Mouse (Mus musculus) CD4-positive, CD25-positive, alpha-beta regulatory T cell, adult 9 weeks (primary cell): Measurements from ENCODE around the gene Slc51b. TPM values are rescaled to one million over a fixed set of nuclear protein-coding genes. Genes with fewer than 3 reads are reported as not detected.

Experiments
- polyA plus RNA-seq: library from polyadenylated mRNA; unstranded; fragments of 100-300 nt; shearing (Covaris generic); gene quantifications from one replicate; pipeline ENCODE4 v1.2.1, GENCODE M21; 2017

The Slc51b gene
- not detected for polyA plus RNA-seq

DNA sequence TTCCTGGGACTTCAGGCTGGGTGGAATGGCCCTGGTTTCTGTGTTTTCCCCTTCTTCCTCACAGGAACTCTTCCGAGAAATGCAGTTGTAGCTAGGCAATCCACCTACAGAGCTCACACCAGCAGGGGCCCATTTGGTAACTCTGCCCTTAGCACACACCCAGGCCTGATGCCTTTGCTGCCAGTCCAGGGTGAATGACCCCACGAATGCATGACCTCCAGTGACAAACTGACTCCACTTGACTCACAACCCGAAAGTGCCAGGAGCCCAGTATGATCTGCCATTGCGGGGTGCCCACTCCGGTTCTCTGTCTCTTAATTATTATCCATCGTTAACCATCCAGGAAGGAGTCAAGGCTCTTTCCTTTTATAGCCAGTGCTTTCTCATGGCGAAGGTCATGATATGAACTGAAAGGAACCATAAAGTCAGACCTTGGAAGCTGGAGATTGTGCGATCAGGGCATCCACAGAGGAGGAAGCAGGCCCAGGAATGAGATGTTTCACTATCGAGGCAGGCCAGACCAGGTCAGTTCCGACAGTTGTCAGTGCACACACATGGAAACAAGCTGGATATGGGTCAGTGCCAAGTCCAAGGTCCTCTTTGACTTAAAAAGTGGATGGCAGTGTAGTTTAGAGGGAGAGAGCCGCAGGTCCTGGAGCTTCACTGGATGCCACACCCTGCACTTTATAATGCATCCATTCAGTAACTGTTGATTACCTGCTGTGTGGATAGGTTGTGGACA is at the start of gene Slc51b:
Gene Slc51b, minus strand, starts transcription at position 196 of the 742 bp plus-strand sequence.

DNA sequence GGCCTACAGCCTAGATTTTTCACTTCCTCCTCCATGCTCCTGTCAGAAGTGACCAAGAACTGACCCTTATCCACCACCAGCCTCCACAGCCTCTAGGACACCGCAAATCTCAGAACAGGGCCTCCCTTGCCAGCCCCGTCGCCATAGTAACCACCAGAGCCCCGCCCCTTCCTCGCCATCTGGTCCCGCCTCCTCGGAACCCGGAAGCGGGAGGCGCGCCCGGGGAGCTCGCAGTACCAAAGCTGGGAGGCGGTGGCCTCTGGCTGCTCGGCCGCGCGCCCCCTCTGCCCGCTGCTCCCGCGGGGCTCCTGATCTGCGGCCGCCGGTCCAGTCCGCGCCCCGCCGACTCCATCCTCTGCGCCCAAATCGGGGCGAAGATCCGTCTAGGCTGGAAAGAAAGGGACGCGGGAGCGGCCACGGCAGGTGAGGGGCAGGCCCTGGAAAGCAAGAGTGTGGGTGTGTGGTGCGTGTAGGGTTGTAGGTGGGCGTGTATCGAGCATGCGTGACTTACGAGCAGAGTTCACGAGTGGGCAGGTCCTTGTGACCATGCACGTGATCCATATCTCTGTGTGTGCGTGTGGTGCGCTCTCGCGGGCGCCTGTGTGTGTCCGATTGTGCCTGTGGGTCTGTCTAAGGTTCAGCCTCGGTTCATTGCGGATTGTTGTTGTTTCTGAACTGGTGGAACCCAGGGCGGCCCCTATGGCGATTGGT is 38.1 kb upstream of the Slc51b start, which contains the start of gene Spg21:
Gene Spg21, plus strand, starts transcription at position 216 of the 711 bp plus-strand sequence.

DNA sequence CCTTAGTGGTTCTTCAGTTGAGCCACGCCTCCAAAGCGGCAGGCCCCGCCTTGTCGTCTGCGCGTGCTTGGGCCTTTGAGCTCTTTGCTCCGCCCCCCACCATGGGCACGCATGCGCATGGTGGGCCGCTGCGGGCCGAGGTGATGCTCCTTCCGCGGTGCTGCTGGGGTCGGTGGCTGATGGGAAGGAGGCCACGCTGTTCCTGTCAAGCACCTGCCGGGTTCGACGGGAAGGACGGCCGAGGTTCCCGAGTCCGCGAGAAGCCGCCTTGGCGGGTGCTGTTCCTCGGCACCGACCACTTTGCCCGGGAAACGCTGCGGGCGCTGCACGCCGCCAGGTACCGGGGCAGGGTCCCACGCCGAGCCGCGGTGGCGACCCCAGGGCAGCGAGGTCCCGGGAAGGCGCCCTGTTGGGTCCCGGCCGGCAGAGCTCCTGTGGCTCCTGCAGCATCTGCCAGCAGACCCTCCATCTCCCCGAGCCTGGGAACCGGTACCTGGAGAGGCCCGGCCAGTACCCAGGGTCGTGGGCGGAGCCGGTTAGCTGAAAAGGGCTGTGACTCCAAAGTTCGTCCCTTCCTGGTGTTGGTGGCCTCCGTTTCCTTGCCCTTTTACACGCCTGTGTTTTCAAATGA is 13.0 kb upstream of the Slc51b start, which contains the start of gene Mtfmt:
Gene Mtfmt, plus strand, starts transcription at position 112 of the 631 bp plus-strand sequence.

DNA sequence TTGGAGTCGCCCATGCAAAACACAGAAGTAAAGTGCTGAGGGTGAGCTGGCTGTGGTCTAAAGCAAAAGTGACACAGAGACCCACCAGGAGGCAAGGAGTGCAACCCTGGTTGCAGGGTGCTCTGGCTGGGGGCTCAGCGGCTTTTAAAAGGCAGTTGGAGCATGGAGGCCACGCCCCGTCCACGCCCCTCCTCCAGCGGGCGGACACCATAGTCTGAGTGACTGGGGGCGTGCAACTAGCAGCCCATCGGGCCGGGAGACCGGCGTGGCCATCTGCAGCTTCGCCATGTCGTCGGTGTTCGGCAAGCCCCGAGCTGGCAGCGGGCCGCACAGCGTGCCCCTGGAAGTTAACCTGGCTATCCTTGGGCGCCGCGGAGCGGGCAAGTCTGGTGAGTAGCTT is 24.5 kb downstream of the Slc51b start, which contains the start of gene Rasl12:
Gene Rasl12, plus strand, starts transcription at position 228 of the 400 bp plus-strand sequence.

DNA sequence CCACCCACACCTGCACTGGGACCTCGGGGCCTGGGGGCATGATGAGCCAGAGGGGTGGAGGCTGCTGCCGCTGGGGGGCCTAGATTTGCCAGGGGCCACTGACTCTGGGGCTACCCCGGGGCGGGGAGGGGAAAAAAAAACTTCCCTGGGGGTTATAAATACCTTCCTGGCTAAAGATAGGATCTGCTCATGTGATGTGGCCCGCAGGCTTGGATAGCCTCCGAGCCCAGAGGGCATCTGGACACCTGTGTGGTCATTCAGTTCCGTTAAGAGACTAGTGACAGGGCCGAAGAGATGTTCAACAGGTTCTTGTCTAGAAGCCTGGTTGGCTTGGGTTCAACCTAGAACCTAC is 31.2 kb downstream of the Slc51b start, which contains the start of gene Kbtbd13:
Gene Kbtbd13, minus strand, starts transcription at position 40 of the 352 bp plus-strand sequence.

Other genes with a start within 250 kb of the Slc51b start
- 7.0 TPM for gene Parp16, start 227.6 kb downstream of the Slc51b start, polyA plus RNA-seq
- gene Cilp, start 157.8 kb downstream of the Slc51b start, polyA plus RNA-seq = not detected
- 43.2 TPM for gene Clpx, start 128.7 kb downstream of the Slc51b start, polyA plus RNA-seq
- 3.6 TPM for gene Pdcd7, start 76.9 kb downstream of the Slc51b start, polyA plus RNA-seq
- gene Ubap1l, start 61.9 kb downstream of the Slc51b start, polyA plus RNA-seq = not detected
- gene Kbtbd13, start 31.3 kb downstream of the Slc51b start, polyA plus RNA-seq = not detected
- not detected for gene Rasl12, start 24.4 kb downstream of the Slc51b start, polyA plus RNA-seq
- 40.2 TPM for gene Mtfmt, start 12.8 kb upstream of the Slc51b start, polyA plus RNA-seq
- gene Spg21, start 38.0 kb upstream of the Slc51b start, polyA plus RNA-seq = 58.4 TPM
- not detected for gene Ankdd1a, start 97.2 kb upstream of the Slc51b start, polyA plus RNA-seq
- gene Plekho2, start 157.1 kb upstream of the Slc51b start, polyA plus RNA-seq = 77.6 TPM
- gene Pif1, start 164.2 kb upstream of the Slc51b start, polyA plus RNA-seq = 0.16 TPM
- gene Rbpms2, start 206.7 kb upstream of the Slc51b start, polyA plus RNA-seq = 0.78 TPM
- gene Oaz2, start 245.0 kb upstream of the Slc51b start, polyA plus RNA-seq = 135 TPM